Mouse (Mus musculus): Measurements from ENCODE around the gene Comp.

The Comp gene

DNA sequence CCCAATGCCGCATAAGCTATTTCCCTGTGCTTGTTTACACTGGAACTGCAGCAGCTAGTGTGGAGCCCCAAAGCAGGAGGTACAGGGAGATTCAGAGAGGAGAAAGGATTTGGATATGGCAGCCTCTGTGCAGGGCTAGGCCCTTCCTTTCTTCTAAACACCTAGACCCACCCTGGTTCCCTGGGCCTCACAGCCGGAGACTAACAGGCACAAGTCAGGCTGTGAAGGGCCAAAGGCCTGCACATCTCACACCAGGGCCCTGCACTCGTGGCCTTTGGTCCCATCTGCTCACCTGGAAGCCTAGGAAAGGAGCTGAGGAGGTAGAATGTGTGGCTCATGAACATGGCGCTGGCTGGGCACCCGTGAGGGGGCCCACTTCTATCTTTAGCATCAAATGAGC lies 22.8 kb downstream of the Comp start:
- DNase-seq (ENCODE audit: extremely low read depth, low read depth, low spot score), result no peak

DNA sequence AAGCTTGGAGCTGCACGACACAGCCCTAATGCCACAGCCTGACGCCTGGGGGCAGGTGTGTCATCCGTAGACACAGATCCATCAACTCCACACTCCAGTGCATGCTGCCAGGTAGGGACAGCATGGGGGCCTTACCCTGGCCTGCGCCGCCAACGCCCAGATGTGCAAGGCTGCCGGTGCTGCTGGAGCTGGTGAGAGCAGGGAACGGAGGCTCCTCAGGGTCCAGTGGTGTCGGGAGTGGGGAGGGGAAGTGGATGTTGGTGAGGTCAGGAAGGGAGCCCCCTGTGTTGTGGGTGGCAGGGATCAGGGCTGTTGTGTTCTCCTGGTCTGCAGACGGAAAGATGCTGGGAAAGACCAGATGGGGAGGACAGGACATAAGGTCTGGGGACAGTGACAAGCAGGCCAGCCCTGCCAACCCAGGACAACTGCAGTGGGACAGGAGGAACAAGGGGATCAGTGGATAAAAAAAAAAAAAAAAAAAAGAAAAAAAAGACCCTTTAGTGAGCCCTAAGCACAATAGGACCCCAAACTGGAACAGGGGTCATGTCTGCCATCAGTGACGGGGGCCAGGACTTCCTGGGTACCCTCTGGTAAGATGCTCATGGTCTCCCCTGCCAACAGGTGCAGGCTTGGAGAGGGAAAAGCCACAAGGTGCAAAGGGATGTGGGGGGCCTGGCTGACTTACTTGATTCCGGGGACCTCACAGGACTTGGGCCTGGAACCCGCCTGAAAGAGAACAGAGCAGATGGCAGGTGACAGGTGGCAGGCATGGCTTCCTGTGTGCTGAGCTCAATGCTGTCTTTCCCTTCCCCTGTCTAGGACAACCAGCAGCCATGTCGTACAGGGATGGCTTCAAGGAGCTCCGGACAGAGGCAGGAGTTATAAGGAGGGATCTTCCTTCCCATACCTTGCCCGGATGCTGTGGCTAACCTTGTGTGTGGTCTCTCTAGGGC lies 24.5 kb downstream of the Comp start:
- DNase-seq (ENCODE audit: extremely low read depth, low read depth, low spot score), result no peak

DNA sequence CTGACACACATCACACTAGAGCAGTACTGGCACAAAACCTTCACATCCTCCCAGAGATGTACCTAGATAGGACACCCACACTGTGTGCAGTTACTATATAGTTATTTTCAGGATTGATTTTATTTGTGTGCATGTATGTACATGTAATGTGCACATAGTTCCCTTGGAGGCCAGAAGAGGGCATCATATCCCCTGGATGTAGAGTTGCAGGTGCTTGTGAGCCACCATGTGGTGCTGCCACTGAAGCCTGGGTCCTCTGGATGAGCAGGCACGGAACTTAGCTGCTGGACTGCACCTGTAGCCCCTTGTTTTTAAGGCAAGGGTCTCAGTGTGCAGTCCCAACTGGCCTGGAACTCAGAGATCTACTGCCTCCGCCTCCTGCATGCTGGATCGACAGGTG lies 30.9 kb downstream of the Comp start:
- no peak for DNase-seq (ENCODE audit: extremely low read depth, low read depth, low spot score)

DNA sequence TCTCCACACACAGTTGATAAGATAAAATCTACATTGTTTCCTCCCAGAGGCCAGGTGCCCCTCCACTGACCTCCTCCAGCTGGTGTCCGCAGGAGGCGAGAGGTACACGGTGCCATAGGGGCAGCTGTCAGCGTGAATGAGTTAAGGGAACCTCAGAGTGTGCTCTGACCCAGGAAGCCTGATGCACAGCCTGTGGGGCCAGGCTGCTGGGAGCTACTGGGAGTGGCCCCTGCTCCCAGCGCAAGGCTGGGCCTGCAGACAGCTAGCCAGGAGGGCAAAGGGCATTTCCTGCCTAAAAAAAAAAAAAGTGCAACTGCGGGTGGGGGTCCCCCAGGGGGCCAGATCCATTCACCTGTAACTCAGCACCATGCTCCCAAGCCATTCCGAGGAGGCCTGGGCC lies 31.8 kb downstream of the Comp start:
- DNase-seq (ENCODE audit: extremely low read depth, low read depth, low spot score), result no peak

DNA sequence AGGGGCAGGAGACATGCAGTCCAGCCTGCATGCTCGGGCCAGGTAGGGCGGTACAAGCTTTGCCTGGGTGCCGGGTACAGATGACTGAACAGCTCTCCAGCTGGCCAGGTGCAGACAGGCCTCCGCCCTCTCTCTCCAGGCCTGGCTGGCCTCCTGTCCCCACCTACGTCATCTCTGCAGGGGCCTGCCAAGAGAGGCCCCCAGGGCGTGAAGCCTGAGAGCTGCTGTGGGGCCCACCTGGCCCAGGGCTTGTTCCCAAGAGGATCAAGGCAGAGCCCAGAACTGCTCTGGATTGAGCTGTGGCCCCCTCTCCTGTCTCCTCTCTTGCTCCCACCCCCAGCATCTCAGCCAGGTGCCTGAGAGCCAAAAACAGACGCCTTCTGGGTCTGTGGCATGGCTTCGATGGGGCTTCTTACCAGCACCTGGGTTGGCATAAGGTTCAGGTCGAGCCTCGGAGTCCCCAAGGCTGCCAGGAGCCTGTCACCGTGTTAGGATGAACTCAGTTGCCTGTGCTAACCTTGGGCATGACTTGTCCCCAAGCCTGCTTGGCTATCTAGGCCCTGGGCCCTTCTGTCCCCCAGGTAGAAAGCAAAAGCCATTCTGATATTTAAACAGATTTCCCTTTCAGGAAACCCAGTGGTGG lies 33.2 kb downstream of the Comp start:
- no peak for DNase-seq (ENCODE audit: extremely low read depth, low read depth, low spot score)

DNA sequence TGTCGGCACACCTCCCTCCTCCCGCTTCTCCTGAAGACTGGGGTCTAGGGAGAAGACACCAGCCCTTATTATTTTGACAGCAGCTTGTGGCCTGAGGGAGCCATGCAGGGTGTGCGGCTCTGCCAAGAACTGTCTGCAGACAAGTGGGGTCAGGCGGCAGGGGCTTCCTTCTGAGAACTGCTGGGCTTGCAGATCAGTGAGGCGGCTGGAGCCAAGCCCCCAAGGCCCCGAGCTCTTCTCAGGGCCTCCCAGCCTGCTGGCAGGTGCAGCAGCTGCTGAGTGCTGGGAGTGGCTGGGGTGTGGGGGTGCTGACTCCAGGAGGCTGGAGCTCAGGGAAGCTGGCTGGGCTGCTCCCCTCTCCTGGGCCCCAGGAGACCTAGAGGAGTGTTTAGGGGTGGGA lies 34.9 kb downstream of the Comp start:
- DNase-seq (ENCODE audit: extremely low read depth, low read depth, low spot score), result no peak

DNA sequence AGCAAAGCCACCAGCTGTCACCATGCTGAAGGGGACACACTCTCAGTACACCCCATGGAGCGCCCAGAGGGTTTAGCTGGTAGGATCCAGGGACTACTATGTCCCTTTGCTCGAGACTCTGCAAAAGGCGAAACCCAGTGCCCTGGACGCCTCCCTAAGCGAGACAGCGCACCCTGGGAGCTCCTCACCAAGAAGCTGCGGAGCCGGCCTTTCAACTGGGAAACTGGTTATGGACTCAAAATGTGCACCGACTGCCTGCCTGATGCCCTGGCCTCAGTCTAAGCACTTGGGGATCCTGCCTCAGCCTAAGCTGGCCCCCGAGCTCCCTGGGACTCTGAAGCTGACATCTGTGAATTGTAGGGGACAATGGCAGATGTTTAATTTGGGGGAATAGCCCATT lies 35.7 kb downstream of the Comp start:
- DNase-seq (ENCODE audit: extremely low read depth, low read depth, low spot score), result no peak

DNA sequence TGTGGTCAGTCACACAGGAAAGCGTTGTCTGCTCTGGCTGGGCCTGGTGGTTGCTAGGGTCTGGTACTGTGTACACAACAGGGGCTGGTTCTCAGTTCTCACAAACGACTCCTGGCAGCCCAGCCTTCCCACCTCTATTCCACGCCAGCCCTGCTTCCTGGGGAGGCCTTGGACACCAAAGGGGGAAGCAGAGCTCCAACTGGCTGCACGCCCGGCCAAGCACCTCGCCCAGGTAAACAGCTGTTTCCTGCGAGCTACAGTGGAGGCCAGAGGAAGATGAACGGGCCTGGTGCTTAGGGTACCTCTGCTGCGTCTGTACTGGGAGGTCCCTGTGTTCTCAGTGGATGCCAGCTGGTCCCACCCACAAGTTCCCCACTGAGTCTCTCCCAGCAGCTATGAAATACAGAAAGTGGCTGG lies 36.1 kb downstream of the Comp start:
- no peak for DNase-seq (ENCODE audit: extremely low read depth, low read depth, low spot score)

DNA sequence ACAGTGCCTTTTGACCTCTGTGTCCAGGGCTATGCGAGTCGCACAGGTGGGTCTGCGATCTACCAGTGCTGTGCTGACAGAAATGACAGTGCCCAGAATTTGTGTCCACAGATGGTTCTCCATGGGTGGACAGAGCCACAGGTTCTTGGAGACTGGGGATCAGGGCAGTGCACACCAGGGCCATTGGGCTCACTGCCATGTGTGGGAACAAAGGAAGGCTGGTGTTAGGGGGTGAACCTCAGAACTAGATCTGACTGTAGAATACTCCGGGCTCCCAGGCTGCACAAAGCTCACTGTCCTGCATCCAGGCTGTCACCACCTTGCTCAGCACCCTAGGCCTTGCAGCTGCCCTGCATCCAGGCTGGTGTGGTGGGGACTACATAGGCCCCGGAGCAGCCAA lies 36.9 kb downstream of the Comp start:
- DNase-seq (ENCODE audit: extremely low read depth, low read depth, low spot score), result no peak

DNA sequence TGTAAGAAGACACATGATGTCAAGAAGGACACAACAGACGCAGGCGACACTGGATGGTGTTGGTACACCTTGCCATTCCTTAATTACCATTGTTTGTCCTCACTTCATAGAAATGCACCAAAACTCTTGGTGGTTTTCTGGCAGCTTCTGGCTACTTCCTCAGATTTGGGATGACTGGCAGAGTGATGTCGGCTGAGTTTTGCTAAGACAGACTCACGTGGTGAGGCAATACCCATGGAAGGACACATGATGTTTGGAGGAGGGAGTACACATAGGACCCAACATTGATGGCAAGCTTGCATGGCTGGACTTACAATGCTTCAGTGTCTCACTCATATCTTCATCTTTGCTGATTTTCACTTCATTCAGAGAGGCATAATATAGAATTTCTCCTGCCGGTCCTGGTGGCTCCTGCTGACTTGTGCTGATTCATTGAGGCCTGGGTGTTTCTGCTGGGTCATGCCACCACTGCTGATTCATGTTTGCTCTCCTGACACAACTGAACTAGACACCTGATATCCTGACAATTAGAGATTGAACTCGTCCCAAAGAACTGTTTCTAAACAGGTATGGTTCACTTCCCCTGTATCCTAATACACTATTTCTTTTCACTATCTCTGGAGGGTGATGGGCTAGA lies 41.1 kb downstream of the Comp start:
- no peak for DNase-seq (ENCODE audit: extremely low read depth, low read depth, low spot score)

DNA sequence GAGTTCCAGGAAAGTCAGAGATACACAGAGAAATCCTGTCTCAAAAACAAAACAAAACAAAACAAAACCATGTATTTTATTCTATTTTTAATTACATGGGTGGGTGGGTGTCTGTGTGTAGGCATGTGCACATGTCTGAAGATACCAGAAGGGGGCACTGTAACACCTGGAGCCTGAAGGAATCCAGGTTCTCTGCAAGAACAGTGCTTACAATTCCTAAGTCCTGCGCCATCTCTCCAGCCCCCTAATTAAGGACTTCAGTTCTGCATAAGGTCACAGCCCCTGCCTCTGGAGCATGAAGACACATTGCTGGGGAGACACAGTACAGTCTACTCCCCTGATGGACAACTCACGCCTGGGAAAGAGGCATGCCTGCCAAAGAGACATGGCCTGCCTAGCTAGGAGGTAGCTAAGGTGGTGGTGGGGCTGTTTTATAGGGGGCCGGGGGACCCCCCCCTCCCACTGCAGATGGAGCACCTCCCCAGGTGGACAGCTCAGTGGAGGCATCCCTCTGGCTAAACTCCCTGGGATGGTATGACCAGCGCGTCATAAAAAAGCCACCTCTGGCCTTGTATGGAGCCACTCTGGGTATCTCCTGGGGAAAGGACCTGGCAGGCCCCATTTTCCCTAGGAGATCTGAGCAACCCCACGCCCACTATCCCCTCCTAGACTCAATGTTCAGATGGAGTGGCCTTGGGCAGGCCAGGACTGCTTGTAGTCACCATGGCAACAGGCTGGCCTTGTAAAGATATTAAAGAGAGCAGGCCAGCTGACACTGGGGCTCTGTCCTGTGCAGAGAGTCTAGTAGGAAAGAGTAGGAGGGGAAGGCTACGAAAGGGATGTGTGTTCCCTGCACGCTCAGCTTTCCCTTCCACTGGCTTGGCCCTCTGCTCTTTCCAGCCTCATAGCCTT lies 42.4 kb downstream of the Comp start:
- no peak for DNase-seq (ENCODE audit: extremely low read depth, low read depth, low spot score)

DNA sequence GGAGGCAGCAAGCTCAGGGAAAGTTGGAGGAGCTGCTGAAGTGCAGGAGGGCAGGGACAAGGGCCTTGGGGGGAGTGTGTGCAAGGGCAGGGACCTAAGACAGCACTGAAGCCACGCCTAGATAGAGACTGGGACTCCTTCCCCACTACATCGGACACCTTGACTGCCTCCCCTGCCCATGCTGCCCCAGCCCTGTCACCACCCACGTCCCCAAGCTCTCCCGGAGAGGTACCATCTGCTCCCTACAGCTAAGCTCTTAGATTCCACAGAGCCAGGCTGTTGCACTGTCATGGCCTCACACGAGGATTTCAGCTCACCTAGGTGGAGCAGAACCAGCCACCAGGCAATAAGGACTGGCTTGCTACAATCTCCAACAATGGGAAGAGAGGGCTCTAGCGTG lies 43.6 kb downstream of the Comp start:
- no peak for DNase-seq (ENCODE audit: extremely low read depth, low read depth, low spot score)

DNA sequence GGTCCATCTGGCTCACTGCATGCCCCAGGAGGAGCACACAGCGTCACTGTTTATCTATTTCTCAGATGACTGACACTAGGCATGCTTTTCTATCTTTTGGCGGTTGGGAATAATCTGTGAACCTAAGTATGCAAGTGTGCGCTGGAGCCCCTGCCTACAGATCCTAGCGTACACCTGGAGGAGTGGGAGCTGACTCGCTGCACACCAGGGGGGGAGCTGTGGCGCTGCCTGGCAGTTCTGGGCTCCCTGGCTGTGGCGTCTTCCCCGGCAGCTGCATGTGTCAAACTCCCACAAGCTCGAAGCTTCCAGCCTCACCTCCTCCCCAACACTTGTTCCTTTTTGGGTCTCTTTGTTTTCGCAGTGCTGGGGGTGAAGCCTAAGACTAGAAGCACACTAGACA lies 44.6 kb downstream of the Comp start:
- no peak for DNase-seq (ENCODE audit: extremely low read depth, low read depth, low spot score)

DNA sequence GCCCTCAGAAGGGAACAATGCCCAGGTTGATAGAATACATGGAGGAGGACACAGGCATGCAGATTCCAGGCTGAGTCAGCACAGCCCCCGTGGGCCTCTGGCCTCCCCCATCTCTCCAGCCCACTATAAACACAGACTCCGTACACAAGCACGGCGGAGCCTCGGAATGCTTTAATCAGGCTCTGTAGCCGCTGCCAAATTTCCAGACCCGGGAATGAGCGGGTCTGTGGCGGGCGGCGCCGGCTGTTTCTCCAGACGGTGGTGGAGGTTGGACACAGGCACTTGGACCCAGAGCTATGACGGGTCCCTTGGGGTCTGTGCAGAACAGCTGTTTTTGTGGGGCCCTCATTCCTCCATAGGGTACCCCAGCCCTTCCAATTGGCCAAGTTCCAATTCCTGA lies 45.6 kb downstream of the Comp start:
- no peak for DNase-seq (ENCODE audit: extremely low read depth, low read depth, low spot score)

DNA sequence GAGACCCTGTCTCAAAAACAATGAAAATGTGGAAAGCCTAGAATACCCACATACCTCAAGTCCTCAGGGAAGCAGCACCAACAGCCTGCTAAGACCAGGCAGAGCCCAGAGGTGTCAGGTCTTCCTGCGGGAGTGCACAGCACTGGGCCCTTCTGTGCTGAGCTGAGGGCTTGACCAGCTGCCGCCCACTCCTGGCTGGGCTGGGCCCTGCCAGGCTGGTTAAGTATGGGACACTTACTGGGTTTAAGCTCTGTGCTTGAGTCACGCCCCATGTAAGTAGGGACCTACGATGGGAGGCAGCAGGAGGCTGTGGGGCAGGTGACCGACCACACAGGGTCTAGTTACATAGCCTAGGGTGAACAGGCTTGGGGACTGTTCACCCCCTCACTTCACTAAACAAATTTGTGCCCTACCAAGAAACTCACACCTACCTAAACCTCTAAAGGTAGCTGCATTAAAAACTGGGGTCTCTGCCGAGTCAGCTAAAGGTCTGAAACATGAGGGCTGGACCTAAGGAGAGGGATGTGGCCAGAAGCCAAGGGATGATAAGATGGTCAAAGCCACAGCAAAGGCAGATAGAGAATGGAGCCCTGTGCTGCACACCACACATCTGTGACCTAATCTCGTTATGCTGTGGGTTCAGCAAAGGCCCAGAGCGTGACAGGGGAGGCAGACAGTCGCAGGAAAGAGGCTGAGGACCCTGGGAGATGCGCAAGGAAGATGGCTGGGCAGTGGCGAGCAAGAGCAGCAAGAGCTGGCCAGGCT lies 46.7 kb downstream of the Comp start:
- DNase-seq (ENCODE audit: extremely low read depth, low read depth, low spot score), result no peak

DNA sequence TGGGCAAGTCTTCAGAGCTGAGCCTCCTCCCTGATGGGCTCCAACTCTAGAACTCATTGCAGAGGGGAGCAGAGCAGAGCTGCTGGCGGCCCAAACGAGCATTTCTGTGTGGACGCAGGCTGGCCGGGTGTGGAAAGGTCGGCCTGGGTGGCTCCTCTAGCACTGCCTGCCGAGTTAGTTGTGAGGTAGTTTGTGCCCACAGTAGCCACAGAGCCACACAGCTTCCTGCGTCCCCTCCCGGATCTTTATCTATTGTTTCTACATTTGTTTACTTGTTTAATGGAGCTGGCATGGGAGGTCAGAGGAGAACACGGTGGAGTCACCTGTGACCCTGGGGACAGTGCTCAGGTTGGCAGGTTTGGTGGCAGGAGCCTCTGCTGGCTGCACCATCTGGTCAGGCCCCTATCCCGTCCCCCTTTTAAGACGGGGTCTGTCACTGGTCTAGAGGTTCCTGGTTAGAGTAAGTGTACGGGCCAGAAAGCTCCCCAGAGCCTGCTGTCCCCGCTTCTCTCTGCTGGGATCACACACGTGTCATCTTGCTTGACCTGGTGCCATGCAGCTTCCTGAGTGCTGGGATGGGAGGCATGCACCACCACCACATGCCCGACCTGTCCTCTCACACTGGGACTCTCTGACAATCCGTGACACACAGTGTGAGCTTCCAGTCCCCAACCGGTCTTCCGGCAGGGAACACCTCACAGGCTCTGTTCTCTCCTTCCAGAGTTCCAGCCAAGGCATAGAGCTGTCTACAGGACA lies 48.2 kb downstream of the Comp start:
- DNase-seq (ENCODE audit: extremely low read depth, low read depth, low spot score), result no peak

DNA sequence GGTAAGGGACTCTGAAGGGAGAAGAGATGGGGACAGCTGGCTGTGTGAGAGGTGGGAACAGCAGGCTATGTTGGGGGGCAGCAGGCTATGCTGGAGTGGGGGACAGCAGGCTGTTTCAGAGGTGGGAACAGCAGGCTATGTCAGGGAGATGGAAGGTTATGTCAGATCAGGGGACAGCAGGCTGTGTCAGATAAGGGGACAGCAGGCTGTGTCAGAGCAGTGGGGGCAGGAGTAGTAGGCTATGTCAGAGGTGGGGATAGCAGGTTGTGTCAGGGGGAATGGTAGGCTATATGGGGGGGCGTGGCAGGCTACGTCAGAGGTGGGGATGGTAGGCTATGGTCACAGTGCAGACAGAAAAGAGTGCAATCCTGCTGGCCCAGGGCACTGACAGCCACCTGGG lies 49.4 kb downstream of the Comp start:
- DNase-seq (ENCODE audit: extremely low read depth, low read depth, low spot score), result no peak

DNA sequence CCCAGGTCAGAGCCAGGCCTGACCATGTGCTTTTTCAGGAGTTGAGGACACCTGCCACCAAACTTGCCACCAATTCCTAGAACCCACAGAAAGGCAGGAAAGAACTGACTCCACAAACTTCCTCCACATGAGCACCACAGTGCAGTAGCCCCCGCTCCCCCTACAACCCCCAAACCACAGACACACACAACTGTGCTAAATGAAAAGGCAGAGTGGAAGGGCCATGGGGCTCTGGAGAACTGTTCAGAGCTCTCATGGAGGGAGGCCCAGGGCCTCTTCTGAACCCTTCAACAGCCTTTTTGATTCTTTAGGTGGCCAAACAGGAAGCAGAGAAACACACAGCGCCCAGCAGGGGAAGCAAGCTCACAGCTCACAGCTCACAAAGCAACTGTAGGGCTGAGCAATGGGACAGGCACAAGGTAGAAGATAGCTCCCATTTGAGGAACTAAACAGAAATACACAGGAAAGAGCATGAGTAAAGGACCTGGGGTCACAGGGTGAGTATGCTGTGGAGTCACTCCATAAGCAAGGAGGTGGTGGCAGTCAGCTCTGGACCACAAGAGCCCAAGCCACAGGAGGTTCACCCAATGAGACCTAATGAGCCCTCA lies 53.0 kb downstream of the Comp start:
- DNase-seq (ENCODE audit: extremely low read depth, low read depth, low spot score), result no peak

DNA sequence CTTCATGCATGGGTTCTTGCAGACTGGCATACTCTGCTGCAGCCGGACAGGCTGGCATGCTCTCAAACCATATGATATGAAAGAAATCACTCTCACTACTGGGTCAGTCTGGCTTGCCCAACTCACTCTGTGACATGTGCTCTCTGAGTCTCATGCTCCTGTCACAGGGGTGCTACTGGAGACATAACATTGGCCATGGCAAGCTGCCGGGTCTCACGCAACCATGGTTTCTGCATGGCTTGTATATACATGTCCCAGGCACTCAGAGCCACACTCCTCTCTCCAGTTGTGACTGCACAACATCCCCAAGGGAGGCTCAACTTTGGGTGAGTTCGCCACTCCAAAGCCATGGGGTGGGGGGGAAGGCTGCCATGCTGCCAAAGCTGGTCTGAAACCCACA lies 57.9 kb downstream of the Comp start:
- no peak for DNase-seq (ENCODE audit: extremely low read depth, low read depth, low spot score)

All from fat pad, adult 2 months (tissue).